Mouse (Mus musculus) testis, adult 2 months (tissue): Measurements from ENCODE around the gene Slc29a3.

Experiments
- CTCF ChIP-seq: fragments of 200-500 bp; IDR thresholded peaks from 2 replicates; pipeline ENCODE4 v1.5.1; 2012; ENCODE audit warnings: low read depth, mild to moderate bottlenecking, inconsistent platforms, low read length, moderate library complexity; ENCODE audit not compliant: control insufficient read depth, insufficient read depth, insufficient replicate concordance
- POLR2A ChIP-seq: fragments of 200-500 bp; IDR thresholded peaks from 2 replicates; pipeline ENCODE4 v1.6.1; 2012; ENCODE audit warnings: low read depth, mild to moderate bottlenecking, inconsistent platforms, low read length, moderate library complexity; ENCODE audit not compliant: control insufficient read depth

- TF ChIP-seq CTCF (no peak), POLR2A (no peak)
Measured at GRCm38 (mm10) chr10:60792841-60793240, 40.2 kb upstream of the Slc29a3 start.
